Mouse (Mus musculus) neural tube, embryonic 12.5 days (tissue): ENCODE measurements at regions not wholly inside any gene's neighbourhood (a gene's known extent, or its start where the extent isn't known, plus 50 kb on each side); places are given as distances from the start of the nearest gene placed in this dataset.
A peak's percentile ranks its signal among the peaks of the same experiment; 100 is the strongest.

Source experiments
- ATAC-seq: fragments of 200-750 bp; cut with Nextera tagmentation; 2 replicates; pipeline ENCODE4 v1.8.0; 2017; ENCODE audit warnings: low read depth, mild to moderate bottlenecking, moderate TSS enrichment, moderate library complexity; ENCODE audit not compliant: low FRiP score
- H3K27ac ChIP-seq: fragments of 300-500 bp; sonication (generic); 2 replicates; pipeline ENCODE4 v1.5.1; 2016
- H3K27me3 ChIP-seq: fragments of 300-500 bp; sonication (generic); replicated peaks from 2 replicates; pipeline ENCODE4 v1.6.1; 2016; ENCODE audit warnings: mild to moderate bottlenecking
- H3K36me3 ChIP-seq: fragments of 300-500 bp; sonication (generic); 2 replicates; pipeline ENCODE4 v1.6.1; 2016; ENCODE audit warnings: mild to moderate bottlenecking
- H3K4me1 ChIP-seq: fragments of 300-500 bp; sonication (generic); 2 replicates; pipeline ENCODE4 v1.6.1; 2016
- H3K4me2 ChIP-seq: fragments of 300-500 bp; sonication (generic); replicated peaks from 2 replicates; pipeline ENCODE4 v1.6.1; 2016; ENCODE audit warnings: mild to moderate bottlenecking
- H3K4me3 ChIP-seq: fragments of 300-500 bp; sonication (generic); 2 replicates; pipeline ENCODE4 v1.5.1; 2016
- H3K9ac ChIP-seq: fragments of 300-500 bp; sonication (generic); 2 replicates; pipeline ENCODE4 v1.6.1; 2016; ENCODE audit warnings: mild to moderate bottlenecking
- H3K9me3 ChIP-seq: fragments of 300-500 bp; sonication (generic); 2 replicates; pipeline ENCODE4 v1.6.1; 2016; ENCODE audit warnings: mild to moderate bottlenecking
- WGBS: fragments of 180-500 bp; shearing (Covaris S2); methylation state at CpG from one replicate; pipeline ENCODE4 v1.1.7; 2016; 5-methylcytosine and 5-hydroxymethylcytosine counted together

DNA sequence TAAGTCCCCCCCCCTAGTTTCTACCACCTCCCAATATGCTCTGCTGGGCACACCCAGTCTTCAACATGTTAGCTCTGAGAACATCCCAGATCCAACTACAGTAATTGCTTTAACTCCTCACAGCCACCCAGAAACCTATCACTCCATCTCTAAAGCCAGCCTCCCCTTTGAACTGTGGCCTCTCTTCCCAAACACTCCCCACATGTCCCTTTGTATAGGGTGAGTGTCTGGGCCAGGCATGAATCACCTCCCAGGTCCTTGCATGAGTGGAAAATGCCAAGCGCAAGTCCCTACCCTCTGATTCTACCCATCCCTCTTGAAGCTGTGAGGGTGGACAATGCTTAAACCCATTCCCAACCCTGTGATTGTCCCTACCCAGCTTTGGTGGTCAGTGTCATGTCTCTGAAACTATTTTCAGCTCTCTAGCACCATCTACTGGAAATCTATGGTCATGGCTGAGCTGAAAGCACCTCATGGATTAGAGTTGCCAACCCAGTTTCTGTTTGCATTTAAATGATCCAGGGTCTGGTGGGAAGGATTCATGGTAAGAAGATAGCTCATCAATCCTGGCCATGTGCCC lies 162.6 kb upstream of the Nckap5 start:
- Histone ChIP-seq H3K9ac (no peak overlapping the region), H3K4me1 (peaks cover 4% of the 10 kb centered on the region; the same call in 1 of the 2 replicates), H3K4me3 (no peak overlapping the region), H3K27me3 (no peaks in the 10 kb centered on the region), H3K9me3 (no peaks in the 10 kb centered on the region), H3K36me3 (no peaks in the 10 kb centered on the region), H3K27ac (no peak overlapping the region), H3K4me2 (no peak overlapping the region)
- 76% methylated on average over 1 of the region's 1 CpGs for WGBS
- ATAC-seq: peak; percentile 64

DNA sequence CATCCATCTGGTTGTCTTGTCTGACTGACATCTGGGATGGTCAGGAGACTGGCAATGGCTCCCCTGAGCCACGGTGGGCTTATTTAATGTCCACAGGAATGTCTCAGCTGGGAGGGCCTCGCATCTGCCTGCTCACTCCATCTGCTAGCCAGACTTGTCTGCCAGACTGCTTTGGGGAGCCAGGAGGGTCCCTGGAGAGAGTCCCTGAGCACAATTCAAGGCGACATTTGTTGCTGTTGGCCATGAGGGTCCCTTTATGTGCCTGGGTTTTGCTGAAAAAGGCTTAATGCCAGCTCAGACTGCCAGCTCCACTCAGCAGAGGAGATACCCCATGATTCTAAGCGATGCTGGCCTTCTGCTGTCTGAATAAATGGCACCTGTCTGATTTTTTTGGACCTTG lies 161.8 kb upstream of the Nckap5 start:
- Histone ChIP-seq H3K9me3 (no peaks in the 10 kb centered on the region), H3K27ac (no peak overlapping the region), H3K27me3 (no peaks in the 10 kb centered on the region), H3K4me2 (no peak overlapping the region), H3K4me3 (no peak overlapping the region), H3K4me1 (peaks cover 4% of the 10 kb centered on the region; the same call in 1 of the 2 replicates), H3K9ac (no peak overlapping the region), H3K36me3 (no peaks in the 10 kb centered on the region)
- ATAC-seq: no peak
- WGBS: 57% methylated on average over 4 of the region's 4 CpGs

DNA sequence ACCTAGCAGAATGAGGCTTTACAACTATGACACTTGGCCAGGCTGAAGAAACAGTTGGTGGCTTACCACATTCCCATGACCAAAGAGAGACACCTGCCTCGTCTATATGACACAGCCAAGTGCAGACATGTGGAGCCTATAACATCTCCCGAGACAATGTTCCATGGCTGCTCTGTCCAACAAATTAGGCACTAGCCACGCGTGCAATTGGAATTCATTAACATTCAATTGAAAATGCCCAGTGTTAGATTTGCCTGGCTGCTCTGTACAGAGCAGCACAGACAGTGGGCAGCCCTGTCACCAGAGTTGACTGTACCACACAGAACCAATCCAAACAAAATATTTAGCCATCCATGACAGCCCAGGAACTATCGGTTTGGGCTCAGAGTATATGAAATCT lies 152.2 kb upstream of the Nckap5 start:
- ATAC-seq: no peak
- H3K36me3 ChIP-seq: no peaks in the 10 kb centered on the region
- H3K4me3 ChIP-seq: no peak overlapping the region
- no peak overlapping the region for H3K9ac ChIP-seq
- no peaks in the 10 kb centered on the region for H3K9me3 ChIP-seq
- no peak overlapping the region for H3K27ac ChIP-seq
- H3K4me1 ChIP-seq: no peaks in the 10 kb centered on the region
- no peaks in the 10 kb centered on the region for H3K27me3 ChIP-seq
- H3K4me2 ChIP-seq: no peak overlapping the region
- WGBS: 76% methylated on average over 5 of the region's 5 CpGs

DNA sequence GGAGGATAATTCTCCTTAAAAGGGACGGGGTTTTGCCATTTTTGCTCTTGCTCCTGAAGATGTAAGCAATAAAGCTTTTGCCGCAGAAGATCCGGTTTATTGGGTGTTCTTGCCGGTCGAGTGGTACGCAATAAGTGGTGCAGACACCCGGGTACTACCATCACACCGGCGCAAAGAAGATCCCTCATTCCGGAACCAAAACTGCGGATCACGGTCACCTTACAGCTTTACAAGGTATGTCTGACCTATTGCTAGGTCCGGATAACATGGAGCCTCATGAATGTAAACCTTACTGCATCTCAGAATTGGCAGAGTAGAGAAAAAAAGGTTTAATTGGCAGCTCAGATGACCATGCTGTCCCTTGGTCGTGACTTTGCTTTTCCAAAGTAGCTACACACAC lies 149.7 kb upstream of the Nckap5 start:
- no peaks in the 10 kb centered on the region for H3K27me3 ChIP-seq
- H3K36me3 ChIP-seq: no peaks in the 10 kb centered on the region
- H3K9me3 ChIP-seq: no peaks in the 10 kb centered on the region
- no peak overlapping the region for H3K4me3 ChIP-seq
- ATAC-seq: no peak
- H3K27ac ChIP-seq: no peak overlapping the region
- no peak overlapping the region for H3K4me2 ChIP-seq
- 96% methylated on average over 14 of the region's 14 CpGs for WGBS
- H3K9ac ChIP-seq: no peak overlapping the region
- H3K4me1 ChIP-seq: no peaks in the 10 kb centered on the region

DNA sequence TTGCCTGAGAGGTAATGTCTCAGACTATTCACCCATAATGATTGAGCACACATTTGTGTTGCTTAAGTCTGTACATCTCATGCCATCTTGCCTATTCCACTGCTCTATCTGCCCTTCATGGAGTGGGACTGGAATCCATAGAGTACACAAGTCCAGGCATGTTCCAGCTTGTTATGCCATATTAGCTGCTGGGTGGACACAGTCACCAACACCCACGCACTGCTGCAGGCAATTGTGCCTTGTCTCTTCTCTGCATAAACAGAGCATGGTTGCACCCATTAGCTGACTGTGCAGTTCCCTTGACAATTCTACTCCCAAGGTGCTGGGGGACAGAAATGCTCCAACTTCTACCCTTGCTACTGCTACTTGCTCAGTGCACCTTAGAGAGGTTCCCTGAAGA lies 143.3 kb upstream of the Nckap5 start:
- H3K27ac ChIP-seq: no peak overlapping the region
- no peaks in the 10 kb centered on the region for H3K27me3 ChIP-seq
- no peak overlapping the region for H3K4me2 ChIP-seq
- H3K9me3 ChIP-seq: no peaks in the 10 kb centered on the region
- no peak for ATAC-seq
- H3K4me3 ChIP-seq: no peak overlapping the region
- 84% methylated on average over 1 of the region's 1 CpGs for WGBS
- 0 out of 2 replicates have a peak, but pooled peaks cover 3% of the 10 kb centered on the region for H3K4me1 ChIP-seq
- H3K9ac ChIP-seq: no peak overlapping the region
- no peaks in the 10 kb centered on the region for H3K36me3 ChIP-seq

DNA sequence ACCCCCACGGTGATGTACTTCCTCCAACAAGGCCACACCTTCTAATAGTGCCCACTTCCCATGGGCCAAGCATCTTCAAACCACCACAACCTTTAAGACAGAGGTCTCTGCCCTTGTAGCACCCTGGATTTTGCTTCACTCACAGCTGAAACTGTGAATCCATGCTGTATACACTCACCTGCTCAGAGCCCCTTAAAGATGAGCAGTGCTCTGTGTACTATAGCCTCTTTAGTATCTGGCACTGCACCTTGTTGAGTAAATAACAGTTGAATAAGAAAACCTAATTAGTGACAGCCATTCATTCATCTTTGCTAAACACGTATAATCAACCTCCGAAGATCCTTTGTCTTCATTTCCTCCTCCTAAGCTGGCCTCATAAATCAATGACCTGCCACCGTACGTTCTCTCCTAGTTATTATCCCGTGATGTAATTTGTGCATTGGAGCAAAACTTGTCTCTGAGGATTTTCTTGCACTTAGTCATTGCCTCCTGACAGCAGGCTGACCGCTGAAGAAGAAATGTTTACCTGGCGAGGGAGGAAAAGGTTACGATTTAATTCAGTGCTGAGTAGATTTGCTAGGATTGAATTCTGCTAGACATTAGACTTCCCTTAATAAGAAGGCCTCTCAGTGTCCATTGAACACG lies 141.3 kb upstream of the Nckap5 start:
- Histone ChIP-seq H3K9ac (no peak overlapping the region), H3K4me1 (0 out of 2 replicates have a peak, but pooled peaks cover 3% of the 10 kb centered on the region), H3K27me3 (no peaks in the 10 kb centered on the region), H3K36me3 (no peaks in the 10 kb centered on the region), H3K9me3 (no peaks in the 10 kb centered on the region), H3K27ac (no peak overlapping the region), H3K4me3 (no peak overlapping the region), H3K4me2 (no peak overlapping the region)
- 64% methylated on average over 10 of the region's 10 CpGs for WGBS
- peak; percentile 56; the same call in 1 of the 2 replicates for ATAC-seq

DNA sequence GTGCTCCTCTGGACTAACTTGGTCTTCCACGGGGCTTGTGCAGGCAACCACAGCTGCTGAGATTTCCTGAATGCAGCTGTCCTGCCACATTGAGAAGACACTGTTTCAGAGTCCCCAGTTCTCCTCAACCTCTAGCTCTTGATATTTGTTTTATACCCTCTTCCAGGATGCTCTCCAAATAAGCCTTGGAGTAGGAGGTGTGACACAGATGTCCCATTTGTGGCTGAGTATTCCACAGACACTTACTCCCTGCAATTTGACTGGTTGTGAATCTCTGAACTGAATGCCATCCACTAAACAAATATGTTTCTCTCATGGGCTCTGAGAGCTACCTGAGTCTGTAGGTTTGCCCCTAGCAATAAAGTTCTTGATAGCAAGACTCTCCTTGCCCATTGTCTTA lies 140.5 kb upstream of the Nckap5 start:
- 0 out of 2 replicates have a peak, but pooled peaks cover 3% of the 10 kb centered on the region for H3K4me1 ChIP-seq
- no peak overlapping the region for H3K27ac ChIP-seq
- H3K36me3 ChIP-seq: no peaks in the 10 kb centered on the region
- no peak overlapping the region for H3K9ac ChIP-seq
- 89% methylated on average over 1 of the region's 1 CpGs for WGBS
- H3K4me3 ChIP-seq: no peak overlapping the region
- no peaks in the 10 kb centered on the region for H3K27me3 ChIP-seq
- no peak for ATAC-seq
- no peak overlapping the region for H3K4me2 ChIP-seq
- H3K9me3 ChIP-seq: no peaks in the 10 kb centered on the region

DNA sequence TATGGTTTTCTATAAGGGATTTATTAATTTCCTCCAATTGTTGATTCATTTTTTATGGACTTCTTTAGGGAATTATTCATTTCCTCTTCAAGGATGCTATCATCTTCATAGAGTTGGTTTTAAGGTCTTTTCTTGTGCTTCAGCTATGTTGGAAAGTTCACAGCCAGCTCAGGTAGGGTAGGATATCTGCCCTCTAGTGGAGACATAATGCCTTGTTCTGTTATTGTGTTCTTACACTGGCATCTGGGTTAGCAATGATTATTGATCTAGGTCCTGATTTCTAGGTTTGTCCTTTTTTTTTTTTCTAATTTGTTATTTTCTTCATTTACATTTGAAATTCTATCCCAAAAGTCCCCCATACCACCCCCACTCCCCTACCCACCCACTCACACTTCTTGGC lies 135.8 kb upstream of the Nckap5 start:
- no peak for ATAC-seq
- H3K4me1 ChIP-seq: no peaks in the 10 kb centered on the region
- no peaks in the 10 kb centered on the region for H3K9me3 ChIP-seq

DNA sequence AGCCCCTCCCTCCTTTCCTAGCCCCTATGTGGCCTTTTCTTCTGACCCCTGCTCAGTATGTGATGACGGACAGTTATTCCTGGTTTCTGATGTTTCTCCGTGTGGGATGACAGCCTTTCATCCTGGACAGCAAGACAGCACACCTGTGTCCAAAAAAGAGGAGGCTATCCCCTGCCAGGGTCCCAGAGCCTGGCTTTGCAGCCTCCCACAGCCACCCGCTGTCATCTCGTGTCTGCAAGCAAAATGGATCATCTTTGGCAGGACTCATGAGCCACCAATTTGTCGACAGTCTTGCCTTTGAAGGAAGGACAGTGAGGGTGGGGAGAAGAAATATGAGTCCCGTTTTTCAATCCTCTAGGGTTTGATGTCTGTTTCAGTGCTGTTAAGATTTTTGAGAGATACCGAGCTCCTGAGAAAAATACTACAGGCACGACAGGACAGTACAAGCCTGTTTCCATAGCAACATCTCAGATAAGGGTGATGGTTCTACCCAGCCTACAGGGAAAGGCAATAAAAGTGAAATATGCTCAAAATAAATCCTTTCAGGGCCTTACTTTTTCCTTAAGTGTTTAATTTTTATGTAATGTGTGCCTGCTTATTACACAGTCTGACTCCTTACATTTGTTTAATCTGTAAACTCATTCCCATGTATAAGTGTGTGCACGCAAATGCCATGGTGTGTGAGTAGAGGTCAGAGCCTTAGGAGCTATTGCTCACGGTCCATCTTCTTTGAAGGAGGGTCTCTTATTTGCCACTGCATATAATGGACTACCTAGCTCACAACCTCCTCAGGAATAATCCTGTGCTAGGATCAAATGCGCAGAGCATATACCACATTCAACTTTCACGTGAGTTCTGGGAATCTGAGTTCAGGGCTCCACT lies 125.5 kb upstream of the Nckap5 start:
- no peak for ATAC-seq
- H3K9ac ChIP-seq: no peak overlapping the region
- H3K4me2 ChIP-seq: no peak overlapping the region
- WGBS: 76% methylated on average over 12 of the region's 12 CpGs
- H3K27ac ChIP-seq: no peak overlapping the region
- no peaks in the 10 kb centered on the region for H3K36me3 ChIP-seq
- H3K27me3 ChIP-seq: no peaks in the 10 kb centered on the region
- no peaks in the 10 kb centered on the region for H3K4me1 ChIP-seq
- H3K4me3 ChIP-seq: no peak overlapping the region
- H3K9me3 ChIP-seq: no peaks in the 10 kb centered on the region

More for the DNA sequence above, 135.8 kb upstream of the Nckap5 start:
- Histone ChIP-seq H3K27me3 (no peaks in the 10 kb centered on the region), H3K36me3 (no peaks in the 10 kb centered on the region), H3K4me3 (no peak overlapping the region), H3K27ac (no peak overlapping the region), H3K9ac (no peak overlapping the region), H3K4me2 (no peak overlapping the region)

DNA sequence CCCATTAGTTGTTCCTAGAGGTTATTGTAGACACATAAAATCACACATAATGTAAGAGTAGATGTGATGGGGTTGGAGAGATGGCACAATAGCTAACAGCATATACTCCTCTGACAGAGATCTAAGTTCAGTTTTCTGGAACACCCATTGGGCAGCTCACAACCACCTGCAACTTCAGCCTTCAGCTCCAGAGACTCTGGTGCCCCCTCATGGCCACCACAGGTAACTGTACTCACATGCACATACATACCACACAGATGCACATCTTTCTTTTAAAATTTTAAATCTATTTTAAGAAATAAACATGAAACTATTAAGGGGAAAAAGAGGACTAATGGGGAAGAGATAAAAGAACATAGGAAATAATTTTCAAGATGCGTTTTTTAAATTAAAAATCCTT lies 117.3 kb upstream of the Nckap5 start:
- no peaks in the 10 kb centered on the region for H3K9me3 ChIP-seq
- H3K27ac ChIP-seq: no peak overlapping the region
- no peaks in the 10 kb centered on the region for H3K36me3 ChIP-seq
- no peak overlapping the region for H3K9ac ChIP-seq
- no peak for ATAC-seq
- WGBS: 89% methylated on average over 1 of the region's 1 CpGs
- no peak overlapping the region for H3K4me3 ChIP-seq
- H3K4me2 ChIP-seq: no peak overlapping the region
- H3K4me1 ChIP-seq: no peaks in the 10 kb centered on the region
- H3K27me3 ChIP-seq: no peaks in the 10 kb centered on the region

DNA sequence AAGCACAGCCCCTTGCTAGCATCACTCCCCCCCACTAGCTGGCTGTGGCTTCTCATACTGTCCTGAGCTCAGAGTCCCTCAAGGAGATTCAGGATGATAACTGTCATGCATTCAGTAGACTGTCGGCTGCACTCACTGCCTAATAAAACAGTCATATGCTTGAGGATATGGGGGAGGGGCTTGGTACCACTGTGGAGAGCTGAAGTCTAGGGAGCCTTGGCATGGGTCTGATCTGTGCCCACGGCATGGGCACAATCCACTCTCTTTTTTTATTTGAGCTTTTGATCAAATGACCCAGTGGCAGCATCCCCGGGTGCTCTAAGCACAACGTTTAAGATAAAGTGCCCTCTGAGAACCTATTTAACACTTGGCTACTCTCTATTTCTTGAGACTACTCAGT lies 102.1 kb upstream of the Nckap5 start:
- peak; percentile 22; the same call in 1 of the 2 replicates for ATAC-seq
- H3K4me3 ChIP-seq: no peak overlapping the region
- H3K9me3 ChIP-seq: no peaks in the 10 kb centered on the region
- 65% methylated on average over 4 of the region's 4 CpGs for WGBS
- no peak overlapping the region for H3K4me2 ChIP-seq
- H3K27ac ChIP-seq: no peak overlapping the region
- H3K9ac ChIP-seq: no peak overlapping the region
- H3K27me3 ChIP-seq: no peaks in the 10 kb centered on the region
- H3K4me1 ChIP-seq: peaks cover 6% of the 10 kb centered on the region; the same call in 1 of the 2 replicates
- no peaks in the 10 kb centered on the region for H3K36me3 ChIP-seq

DNA sequence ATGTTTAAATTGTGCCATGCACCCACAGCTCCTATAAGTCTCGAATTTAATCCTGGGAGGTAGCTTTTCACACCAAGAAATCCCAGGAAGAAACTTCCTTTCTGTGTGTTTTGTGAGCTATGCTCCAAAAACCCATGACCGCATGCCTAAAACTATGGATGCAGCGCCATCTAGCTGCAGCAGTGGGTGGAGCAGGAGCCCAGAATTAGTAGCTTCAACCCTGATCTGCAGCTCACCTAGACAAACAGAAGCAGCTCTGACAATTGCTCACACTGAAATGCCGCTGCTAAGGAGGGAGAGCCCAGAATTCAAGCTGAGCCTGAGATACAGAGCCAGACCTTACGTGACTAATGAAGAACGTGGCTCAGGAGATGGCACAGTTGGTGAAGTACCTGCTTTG lies 101.2 kb upstream of the Nckap5 start:
- Histone ChIP-seq H3K9ac (no peak overlapping the region), H3K27ac (no peak overlapping the region), H3K9me3 (no peaks in the 10 kb centered on the region), H3K36me3 (no peaks in the 10 kb centered on the region), H3K4me1 (peaks cover 6% of the 10 kb centered on the region; the same call in 1 of the 2 replicates), H3K4me3 (no peak overlapping the region), H3K27me3 (no peaks in the 10 kb centered on the region), H3K4me2 (no peak overlapping the region)
- ATAC-seq: 0 out of 2 replicates have a peak, but pooled peaks have one; percentile 6
- 3% methylated on average over 6 of the region's 6 CpGs for WGBS
